Mouse (Mus musculus): Measurements from ENCODE around the gene Prkn. TPM values are rescaled to one million over a fixed set of nuclear protein-coding genes. Genes with fewer than 3 reads are reported as not detected.

Gene Prkn
- polyA plus RNA-seq, 1 experiment from 2014 or later, result 6.6 TPM

GRCm38 (mm10) chr17:11921026-11921425 is 1080.8 kb downstream of the Prkn start:
- H3K9ac ChIP-seq (ENCODE audit: low read depth, low read length), result no peak overlapping the region
- no peak overlapping the region for H3K4me3 ChIP-seq (ENCODE audit: low read depth, low read length)
- no peaks in the 10 kb centered on the region for H3K27me3 ChIP-seq (ENCODE audit: control insufficient read depth, insufficient read depth, low read depth, low read length)
- peaks cover 12% of the 10 kb centered on the region for H3K4me1 ChIP-seq (ENCODE audit: control insufficient read depth, insufficient read depth, low read length)
- ATAC-seq, result no peak
- 52% methylated on average over 9 of the region's 9 CpGs for WGBS
- no peak overlapping the region for H3K4me2 ChIP-seq (ENCODE audit: low read length)
- no peaks in the 10 kb centered on the region for H3K36me3 ChIP-seq (ENCODE audit: control insufficient read depth, insufficient read depth, low read length)
- no peak overlapping the region for H3K27ac ChIP-seq (ENCODE audit: low read length)
- H3K9me3 ChIP-seq (replicated peaks; ENCODE audit: control insufficient read depth, low read length, poor library complexity, severe bottlenecking), result no peaks in the 10 kb centered on the region

DNA sequence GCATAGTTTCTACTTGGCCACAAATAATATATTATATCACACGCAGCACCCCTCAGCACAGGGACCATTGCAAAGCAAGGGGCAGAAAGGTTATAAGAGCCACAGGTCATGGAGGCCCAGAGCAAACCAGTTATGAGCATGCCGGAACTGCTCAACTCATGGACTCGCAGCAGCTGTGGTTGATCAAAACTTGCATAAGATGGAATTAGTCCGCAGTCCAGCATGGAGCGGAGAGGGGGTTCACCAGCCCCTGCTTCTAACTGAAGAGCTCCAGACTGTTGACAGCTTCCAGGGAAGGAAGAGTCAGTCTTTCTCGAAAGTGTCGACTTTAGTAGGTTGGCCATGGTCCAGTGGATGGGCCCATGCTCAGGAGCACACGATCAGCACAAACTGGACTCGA is 1083.8 kb downstream of the Prkn start:
- Histone ChIP-seq H3K4me1 (ENCODE audit: control insufficient read depth, insufficient read depth, low read length) (peaks cover 10% of the 10 kb centered on the region; the same call in 1 of the 2 replicates), H3K36me3 (ENCODE audit: control insufficient read depth, insufficient read depth, low read length) (no peaks in the 10 kb centered on the region), H3K9me3 (replicated peaks; ENCODE audit: control insufficient read depth, low read length, poor library complexity, severe bottlenecking) (no peaks in the 10 kb centered on the region), H3K27ac (ENCODE audit: low read length) (no peak overlapping the region), H3K4me3 (ENCODE audit: low read depth, low read length) (no peak overlapping the region), H3K9ac (ENCODE audit: low read depth, low read length) (no peak overlapping the region), H3K27me3 (ENCODE audit: control insufficient read depth, insufficient read depth, low read depth, low read length) (no peaks in the 10 kb centered on the region), H3K4me2 (ENCODE audit: low read length) (no peak overlapping the region)
- WGBS, result 96% methylated on average over 9 of the region's 9 CpGs
- no peak for ATAC-seq

- no peak for ATAC-seq
- Histone ChIP-seq H3K27me3 (ENCODE audit: control insufficient read depth, insufficient read depth, low read depth, low read length) (no peaks in the 10 kb centered on the region), H3K4me3 (ENCODE audit: low read depth, low read length) (no peak overlapping the region), H3K4me1 (ENCODE audit: control insufficient read depth, insufficient read depth, low read length) (peaks cover 8% of the 10 kb centered on the region; the same call in 1 of the 2 replicates), H3K9ac (ENCODE audit: low read depth, low read length) (no peak overlapping the region), H3K36me3 (ENCODE audit: control insufficient read depth, insufficient read depth, low read length) (no peaks in the 10 kb centered on the region), H3K9me3 (replicated peaks; ENCODE audit: control insufficient read depth, low read length, poor library complexity, severe bottlenecking) (no peaks in the 10 kb centered on the region), H3K4me2 (ENCODE audit: low read length) (no peak overlapping the region), H3K27ac (ENCODE audit: low read length) (peak overlapping the region; percentile 53)
- WGBS, result 33% methylated on average over 11 of the region's 11 CpGs
Observed at GRCm38 (mm10) chr17:11926865-11927386, 1086.7 kb downstream of the Prkn start.

DNA sequence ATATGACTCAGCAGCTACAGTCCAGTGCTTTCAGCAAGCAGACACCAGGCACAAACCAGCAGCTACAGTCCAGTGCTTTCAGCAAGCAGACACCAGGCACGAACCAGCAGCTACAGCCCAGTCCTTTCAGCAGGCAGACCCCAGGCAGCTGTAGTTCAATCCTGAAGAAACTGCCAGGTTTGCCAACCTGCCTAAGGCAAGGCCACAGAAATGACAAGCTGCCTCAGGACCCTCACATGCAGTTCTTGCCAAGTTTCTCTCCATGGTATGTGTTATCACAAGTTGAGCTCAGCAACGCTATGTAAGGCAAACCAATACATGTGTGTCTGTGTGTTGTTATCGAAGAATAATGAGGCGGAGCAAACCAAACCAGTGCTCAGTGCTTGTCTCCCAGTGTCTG is 1091.5 kb downstream of the Prkn start:
- Histone ChIP-seq H3K9ac (ENCODE audit: low read depth, low read length) (no peak overlapping the region), H3K4me2 (ENCODE audit: low read length) (no peak overlapping the region), H3K27me3 (ENCODE audit: control insufficient read depth, insufficient read depth, low read depth, low read length) (no peaks in the 10 kb centered on the region), H3K9me3 (replicated peaks; ENCODE audit: control insufficient read depth, low read length, poor library complexity, severe bottlenecking) (no peaks in the 10 kb centered on the region), H3K27ac (ENCODE audit: low read length) (no peak overlapping the region), H3K4me1 (ENCODE audit: control insufficient read depth, insufficient read depth, low read length) (peaks cover 7% of the 10 kb centered on the region; the same call in 1 of the 2 replicates), H3K4me3 (ENCODE audit: low read depth, low read length) (no peak overlapping the region), H3K36me3 (ENCODE audit: control insufficient read depth, insufficient read depth, low read length) (no peaks in the 10 kb centered on the region)
- no peak for ATAC-seq
- 95% methylated on average over 4 of the region's 4 CpGs for WGBS

DNA sequence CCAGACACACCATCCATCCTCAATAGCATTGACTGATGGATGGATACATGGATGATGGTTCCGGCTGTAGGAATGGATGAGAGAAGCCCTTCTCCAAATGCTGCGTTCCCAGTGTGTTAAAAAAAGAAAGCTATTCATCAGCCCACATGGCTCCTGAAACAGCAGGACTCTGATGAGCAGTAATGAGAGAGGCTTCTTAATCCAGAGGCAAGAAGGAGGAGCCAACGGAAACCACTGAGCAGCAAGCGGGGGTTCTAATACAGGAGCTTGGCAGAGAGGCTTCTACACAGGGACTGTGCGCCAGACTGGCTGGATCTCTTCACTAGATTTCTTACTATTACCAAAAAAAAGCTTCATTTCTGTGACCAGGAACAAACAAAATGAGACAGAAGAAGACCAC is 1093.6 kb downstream of the Prkn start:
- H3K27me3 ChIP-seq (ENCODE audit: control insufficient read depth, insufficient read depth, low read depth, low read length), result no peaks in the 10 kb centered on the region
- H3K4me3 ChIP-seq (ENCODE audit: low read depth, low read length), result no peak overlapping the region
- H3K4me1 ChIP-seq (ENCODE audit: control insufficient read depth, insufficient read depth, low read length), result no peaks in the 10 kb centered on the region
- H3K9ac ChIP-seq (ENCODE audit: low read depth, low read length), result no peak overlapping the region
- H3K9me3 ChIP-seq (replicated peaks; ENCODE audit: control insufficient read depth, low read length, poor library complexity, severe bottlenecking), result no peaks in the 10 kb centered on the region
- 55% methylated on average over 5 of the region's 5 CpGs for WGBS
- no peak overlapping the region for H3K4me2 ChIP-seq (ENCODE audit: low read length)
- no peak for ATAC-seq
- H3K27ac ChIP-seq (ENCODE audit: low read length), result no peak overlapping the region
- no peaks in the 10 kb centered on the region for H3K36me3 ChIP-seq (ENCODE audit: control insufficient read depth, insufficient read depth, low read length)

GRCm38 (mm10) chr17:11947436-11947835 is 1107.3 kb downstream of the Prkn start:
- WGBS, result 90% methylated on average over 3 of the region's 3 CpGs
- no peak for ATAC-seq

GRCm38 (mm10) chr17:11949551-11950197 is 1109.5 kb downstream of the Prkn start:
- no peaks in the 10 kb centered on the region for H3K27me3 ChIP-seq (ENCODE audit: control insufficient read depth, insufficient read depth, low read depth, low read length)
- no peaks in the 10 kb centered on the region for H3K36me3 ChIP-seq (ENCODE audit: control insufficient read depth, insufficient read depth, low read length)
- WGBS, result 35% methylated on average over 10 of the region's 10 CpGs
- H3K9me3 ChIP-seq (replicated peaks; ENCODE audit: control insufficient read depth, low read length, poor library complexity, severe bottlenecking), result no peaks in the 10 kb centered on the region
- 0 out of 2 replicates have a peak overlapping the region, but pooled peaks have one; percentile 1 for H3K4me2 ChIP-seq (ENCODE audit: low read length)
- peak; percentile 70; the same call in 1 of the 2 replicates for ATAC-seq
- no peak overlapping the region for H3K4me3 ChIP-seq (ENCODE audit: low read depth, low read length)
- peaks cover 13% of the 10 kb centered on the region for H3K4me1 ChIP-seq (ENCODE audit: control insufficient read depth, insufficient read depth, low read length)
- H3K9ac ChIP-seq (ENCODE audit: low read depth, low read length), result no peak overlapping the region
- peak overlapping the region; percentile 68 for H3K27ac ChIP-seq (ENCODE audit: low read length)

More at GRCm38 (mm10) chr17:11947436-11947835, 1107.3 kb downstream of the Prkn start:
- no peaks in the 10 kb centered on the region for H3K36me3 ChIP-seq (ENCODE audit: control insufficient read depth, insufficient read depth, low read length)
- no peaks in the 10 kb centered on the region for H3K9me3 ChIP-seq (replicated peaks; ENCODE audit: control insufficient read depth, low read length, poor library complexity, severe bottlenecking)
- H3K4me3 ChIP-seq (ENCODE audit: low read depth, low read length), result no peak overlapping the region
- H3K4me2 ChIP-seq (ENCODE audit: low read length), result no peak overlapping the region
- no peaks in the 10 kb centered on the region for H3K27me3 ChIP-seq (ENCODE audit: control insufficient read depth, insufficient read depth, low read depth, low read length)
- H3K9ac ChIP-seq (ENCODE audit: low read depth, low read length), result no peak overlapping the region
- no peak overlapping the region for H3K27ac ChIP-seq (ENCODE audit: low read length)
- peaks cover 13% of the 10 kb centered on the region for H3K4me1 ChIP-seq (ENCODE audit: control insufficient read depth, insufficient read depth, low read length)

DNA sequence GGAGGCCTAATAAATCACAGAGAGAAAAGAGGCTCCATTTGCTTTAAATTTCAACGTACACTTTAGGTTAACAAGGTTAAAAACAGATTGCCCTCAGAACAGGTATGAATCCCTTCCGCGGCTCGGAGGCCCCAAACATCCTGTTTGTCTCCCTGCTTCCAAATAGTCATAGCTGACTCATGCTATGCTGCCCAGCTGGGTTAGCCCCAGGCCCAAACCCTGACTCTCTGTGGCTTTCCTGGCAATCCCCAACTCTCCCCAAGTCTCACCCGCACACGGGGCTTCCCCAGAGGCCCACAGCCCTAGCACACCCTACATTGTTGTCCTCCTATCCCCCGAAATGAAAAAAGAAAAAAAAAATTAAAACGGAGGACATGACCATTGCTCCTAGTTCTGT is 1110.0 kb downstream of the Prkn start:
- Histone ChIP-seq H3K36me3 (ENCODE audit: control insufficient read depth, insufficient read depth, low read length) (no peaks in the 10 kb centered on the region), H3K4me1 (ENCODE audit: control insufficient read depth, insufficient read depth, low read length) (peaks cover 13% of the 10 kb centered on the region), H3K4me2 (ENCODE audit: low read length) (no peak overlapping the region), H3K27me3 (ENCODE audit: control insufficient read depth, insufficient read depth, low read depth, low read length) (no peaks in the 10 kb centered on the region), H3K4me3 (ENCODE audit: low read depth, low read length) (no peak overlapping the region), H3K9me3 (replicated peaks; ENCODE audit: control insufficient read depth, low read length, poor library complexity, severe bottlenecking) (no peaks in the 10 kb centered on the region), H3K27ac (ENCODE audit: low read length) (peak overlapping the region; percentile 68), H3K9ac (ENCODE audit: low read depth, low read length) (no peak overlapping the region)
- 72% methylated on average over 8 of the region's 8 CpGs for WGBS
- ATAC-seq, result no peak

- Histone ChIP-seq H3K27ac (ENCODE audit: low read length) (no peak overlapping the region), H3K4me3 (ENCODE audit: low read depth, low read length) (no peak overlapping the region), H3K4me1 (ENCODE audit: control insufficient read depth, insufficient read depth, low read length) (peaks cover 3% of the 10 kb centered on the region), H3K36me3 (ENCODE audit: control insufficient read depth, insufficient read depth, low read length) (no peaks in the 10 kb centered on the region), H3K9me3 (replicated peaks; ENCODE audit: control insufficient read depth, low read length, poor library complexity, severe bottlenecking) (no peaks in the 10 kb centered on the region), H3K4me2 (ENCODE audit: low read length) (no peak overlapping the region), H3K9ac (ENCODE audit: low read depth, low read length) (no peak overlapping the region), H3K27me3 (ENCODE audit: control insufficient read depth, insufficient read depth, low read depth, low read length) (no peaks in the 10 kb centered on the region)
- 83% methylated on average over 6 of the region's 6 CpGs for WGBS
- no peak for ATAC-seq
Observed at GRCm38 (mm10) chr17:11955317-11955716, 1115.1 kb downstream of the Prkn start.
